8 mouse cellular contexts compared by ENCODE assay signal in the genomic region with DNA sequence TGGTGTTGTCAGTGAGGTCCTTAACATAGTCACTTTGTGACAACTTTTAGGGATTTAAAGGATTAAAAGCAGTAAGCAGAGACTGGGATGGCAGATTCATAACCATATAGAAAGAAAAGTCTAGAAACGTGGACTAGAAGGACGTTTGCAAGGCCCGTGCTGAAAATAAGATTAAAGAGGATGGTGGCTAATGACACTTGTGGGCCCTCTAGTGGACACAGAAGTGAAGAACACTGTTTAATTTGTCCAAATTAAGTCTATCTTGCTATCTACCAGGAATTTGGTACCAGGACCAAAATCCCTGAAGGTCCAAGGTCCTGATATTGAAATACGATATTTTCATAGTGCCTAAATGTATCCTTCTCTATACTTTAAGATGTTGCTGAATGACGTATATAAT. TPM values are rescaled to one million over a fixed set of nuclear protein-coding genes. Genes with fewer than 3 reads are reported as not detected.
DNase-seq lines count a peak whose midpoint lies in the region; ATAC-seq lines count a peak whose summit lies in the region.

No protein-coding gene starts in this region.

- H3K9ac ChIP-seq in heart, embryonic 11.5 days (ENCODE audit: low read depth, low read length), result no peak overlapping the region
- H3K9ac ChIP-seq in hindbrain, embryonic 14.5 days, result no peak overlapping the region

- H3K27ac ChIP-seq in heart, embryonic 11.5 days (ENCODE audit: low read depth, low read length), result no peak overlapping the region
- no peak overlapping the region for H3K27ac ChIP-seq in hindbrain, embryonic 14.5 days

- H3K9me3 ChIP-seq in heart, embryonic 11.5 days (replicated peaks; ENCODE audit: control insufficient read depth, low read length), result no peaks in the 10 kb centered on the region
- no peaks in the 10 kb centered on the region for H3K9me3 ChIP-seq in hindbrain, embryonic 14.5 days (ENCODE audit: control insufficient read depth, low read length)

- peaks cover 6% of the 10 kb centered on the region for H3K4me1 ChIP-seq in heart, embryonic 11.5 days (ENCODE audit: control insufficient read depth, insufficient read depth, low read length)
- H3K4me1 ChIP-seq in hindbrain, embryonic 14.5 days (replicated peaks; ENCODE audit: control insufficient read depth, insufficient read depth, low read length), result peaks cover 10% of the 10 kb centered on the region

- no peaks in the 10 kb centered on the region for H3K36me3 ChIP-seq in heart, embryonic 11.5 days (ENCODE audit: control insufficient read depth, insufficient read depth, low read length)
- no peaks in the 10 kb centered on the region for H3K36me3 ChIP-seq in hindbrain, embryonic 14.5 days (replicated peaks; ENCODE audit: control insufficient read depth, insufficient read depth)

- 4% methylated on average over 5 of the region's 5 CpGs for WGBS in heart, embryonic 11.5 days (ENCODE audit: insufficient replicate concordance)
- 5% methylated on average over 5 of the region's 5 CpGs for WGBS in hindbrain, embryonic 14.5 days

- no peak for DNase-seq in heart, adult 11 months
- DNase-seq in embryo, embryonic 10 days (ENCODE audit: low spot score), result peak; percentile 71
- DNase-seq in hindbrain, embryonic 14.5 days (ENCODE audit: low spot score), result peak; percentile 82
- peak; percentile 57 for DNase-seq in lung, postnatal 10 days
- no peak for DNase-seq in layer of hippocampus, adult 9-11 months

- peak overlapping the region; percentile 8; the same call in 1 of the 2 replicates for H3K4me3 ChIP-seq in heart, embryonic 11.5 days (ENCODE audit: low read depth, low read length)
- no peak overlapping the region for H3K4me3 ChIP-seq in hindbrain, embryonic 14.5 days (replicated peaks; ENCODE audit: low read length)

- ATAC-seq in heart, embryonic 11.5 days (replicated peaks; ENCODE audit: insufficient number of reproducible peaks, low FRiP score, low TSS enrichment), result no peak
- ATAC-seq in CD4-positive, CD25-positive, alpha-beta regulatory T cell, adult 4 months, result peak; percentile 44
- ATAC-seq in hindbrain, embryonic 14.5 days (ENCODE audit: low FRiP score), result no peak
- no peak for ATAC-seq in granulocyte monocyte progenitor cell, adult 5-6 weeks (replicated peaks; ENCODE audit: poor library complexity, severe bottlenecking)

- peak overlapping the region; percentile 49 for H3K4me2 ChIP-seq in heart, embryonic 11.5 days
- 0 out of 2 replicates have a peak overlapping the region, but pooled peaks have one; percentile 10 for H3K4me2 ChIP-seq in hindbrain, embryonic 14.5 days (replicated peaks)

- H3K27me3 ChIP-seq in heart, embryonic 11.5 days (ENCODE audit: control insufficient read depth, insufficient read depth, low read length), result no peaks in the 10 kb centered on the region
- no peaks in the 10 kb centered on the region for H3K27me3 ChIP-seq in hindbrain, embryonic 14.5 days (ENCODE audit: control insufficient read depth, insufficient read depth, low read length)

RNA-seq across cellular contexts. Expression of a gene that starts 2.4 kb away (rescaled TPM):
- 47.6 and 57.9 TPM in 2 replicates for polyA plus RNA-seq in heart, embryonic 11.5 days (2014; fragmentation: Nextera tagmentation; extraction: Ambion mirVana)
- polyA plus RNA-seq in CD4-positive, CD25-positive, alpha-beta regulatory T cell, adult 4 months (2017; shearing (Covaris generic)), result 10 to 100 TPM; 43.6 to 77.5 TPM
- 91.7 and 99.9 TPM in 2 replicates for polyA plus RNA-seq in hindbrain, embryonic 14.5 days (2014; fragmentation: Nextera tagmentation; extraction: Ambion mirVana)
- total RNA-seq in granulocyte monocyte progenitor cell, adult 5-6 weeks (2014; fragmentation: Nextera tagmentation), result 44.9 and 46.4 TPM in 2 replicates
- 23.4 and 35.8 TPM in 2 replicates for total RNA-seq in granulocyte monocyte progenitor cell, adult 5-6 weeks (2017)

RNA-seq across cellular contexts. Expression of a gene that starts 36.4 kb away (rescaled TPM):
- 0.43 and 0.97 TPM in 2 replicates for polyA plus RNA-seq in heart, embryonic 11.5 days (2014; fragmentation: Nextera tagmentation; extraction: Ambion mirVana)
- 1 to 10 TPM; 6.6 to 6.9 TPM for polyA plus RNA-seq in CD4-positive, CD25-positive, alpha-beta regulatory T cell, adult 4 months (2017; shearing (Covaris generic))
- polyA plus RNA-seq in hindbrain, embryonic 14.5 days (2014; fragmentation: Nextera tagmentation; extraction: Ambion mirVana), result 11.8 and 17.9 TPM in 2 replicates
- total RNA-seq in granulocyte monocyte progenitor cell, adult 5-6 weeks (2014; fragmentation: Nextera tagmentation), result 0.70 and 2.1 TPM in 2 replicates
- 1.4 and 2.7 TPM in 2 replicates for total RNA-seq in granulocyte monocyte progenitor cell, adult 5-6 weeks (2017)

Comparison
In these comparisons a context has a peak if more than half of its experiments do, and no peak if none do; other contexts are left out.
1. DNase-seq: peak in embryo, embryonic 10 days (single experiment), hindbrain, embryonic 14.5 days (single experiment) and lung, postnatal 10 days (single experiment); none in heart, adult 11 months (single experiment) and layer of hippocampus, adult 9-11 months (single experiment).